Mouse (Mus musculus) common myeloid progenitor, adult 5-6 weeks (primary cell): ENCODE results near the gene Scrn3. TPM values are rescaled to one million over a fixed set of nuclear protein-coding genes. Genes with fewer than 3 reads are reported as not detected.

Experiments
- ATAC-seq: replicated peaks from 2 replicates; pipeline ENCODE4 v1.8.0; 2016; ENCODE audit warnings: low read depth, mild to moderate bottlenecking, moderate TSS enrichment, inconsistent platforms; ENCODE audit not compliant: poor library complexity, severe bottlenecking
- total RNA-seq: library from RNA; stranded (forward); fragments of 200-1000, 187-1606 nt; gene quantifications from 2 replicates; pipeline ENCODE4 v1.2.3, GENCODE M21; 2017

The Scrn3 gene
- total RNA-seq, 1 experiment from 2014 or later, result 25.1 TPM

- no peak for ATAC-seq
Measured at GRCm38 (mm10) chr2:73304506-73304905, 7.9 kb upstream of the Scrn3 start.

- no peak for ATAC-seq
Measured at GRCm38 (mm10) chr2:73306006-73306405, 6.4 kb upstream of the Scrn3 start.

- ATAC-seq, result no peak; the same call in 1 of the 2 replicates
Measured at GRCm38 (mm10) chr2:73313117-73313501, 708 bp downstream of the Scrn3 start.

- ATAC-seq, result no peak
Measured at GRCm38 (mm10) chr2:73314311-73314710, 1.9 kb downstream of the Scrn3 start.

GRCm38 (mm10) chr2:73317426-73317825, 5.0 kb downstream of the Scrn3 start:
- no peak for ATAC-seq

GRCm38 (mm10) chr2:73319218-73319617, 6.8 kb downstream of the Scrn3 start:
- ATAC-seq, result no peak

- ATAC-seq, result no peak
Measured at GRCm38 (mm10) chr2:73322991-73323390, 10.6 kb downstream of the Scrn3 start.

GRCm38 (mm10) chr2:73325871-73326270, 13.5 kb downstream of the Scrn3 start:
- no peak for ATAC-seq

GRCm38 (mm10) chr2:73335949-73336348, 23.5 kb downstream of the Scrn3 start:
- ATAC-seq, result no peak

GRCm38 (mm10) chr2:73338415-73338814, 26.0 kb downstream of the Scrn3 start:
- ATAC-seq, result peak; percentile 66; the same call in 1 of the 2 replicates

GRCm38 (mm10) chr2:73343701-73344100, 31.3 kb downstream of the Scrn3 start:
- ATAC-seq, result no peak

GRCm38 (mm10) chr2:73345204-73345603, 32.8 kb downstream of the Scrn3 start:
- ATAC-seq, result no peak

- ATAC-seq, result no peak
Measured at GRCm38 (mm10) chr2:73346345-73347086, 34.1 kb downstream of the Scrn3 start.

GRCm38 (mm10) chr2:73347136-73347535, 34.7 kb downstream of the Scrn3 start:
- no peak for ATAC-seq

- ATAC-seq, result no peak
Measured at GRCm38 (mm10) chr2:73347766-73348165, 35.4 kb downstream of the Scrn3 start.

- no peak for ATAC-seq
Measured at GRCm38 (mm10) chr2:73348221-73348620, 35.8 kb downstream of the Scrn3 start.

- no peak for ATAC-seq
Measured at GRCm38 (mm10) chr2:73351496-73351895, 39.1 kb downstream of the Scrn3 start.

- no peak for ATAC-seq
Measured at GRCm38 (mm10) chr2:73351927-73352374, 39.5 kb downstream of the Scrn3 start.

- no peak for ATAC-seq
Measured at GRCm38 (mm10) chr2:73357004-73357403, 44.6 kb downstream of the Scrn3 start.

- ATAC-seq, result no peak; the same call in 1 of the 2 replicates
Measured at GRCm38 (mm10) chr2:73359941-73360340, 47.5 kb downstream of the Scrn3 start.

- ATAC-seq, result no peak
Measured at GRCm38 (mm10) chr2:73360536-73360935, 48.1 kb downstream of the Scrn3 start.

- ATAC-seq, result no peak
Measured at GRCm38 (mm10) chr2:73363448-73363847, 51.0 kb downstream of the Scrn3 start.
